In the genomic region with DNA sequence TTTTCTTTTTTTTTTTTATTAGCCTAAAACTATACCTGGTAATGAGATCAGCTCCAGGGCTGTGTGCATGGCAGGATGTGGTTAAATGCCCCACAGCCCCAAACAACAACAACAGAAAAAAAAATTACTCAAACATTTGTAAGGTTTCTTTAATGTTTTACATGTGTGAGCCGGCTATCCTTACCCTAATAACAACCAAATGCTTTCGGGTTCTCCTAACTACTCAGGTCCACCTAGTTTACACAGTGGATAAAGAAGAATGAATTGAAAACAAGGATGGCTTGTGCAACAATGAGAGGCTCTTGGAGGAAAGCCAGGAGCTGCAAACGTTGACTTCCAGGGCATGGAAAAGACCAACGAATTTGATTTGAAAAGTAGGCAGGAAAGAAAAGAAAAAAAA, we compare ENCODE assay signal across 16 mouse cellular contexts.
DNase-seq lines count a peak whose midpoint lies in the region; ATAC-seq and TF ChIP-seq lines count a peak whose summit lies in the region.
"Had no signal": no experiment of that assay in that cellular context is flagged by ENCODE, and none has a peak within 500 bp of the region (broad histone marks: within the 10 kb centered on the region; RNA-seq: fewer than 3 reads in every experiment).

No protein-coding gene starts in this region.

- peak overlapping the region; percentile 68; the same call in 1 of the 2 replicates for H3K27ac ChIP-seq in limb, embryonic 10.5 days
- H3K27ac ChIP-seq: forebrain, embryonic 10.5 days; hindbrain, embryonic 13.5 days; intestine, embryonic 15.5 days; liver, embryonic 15.5 days; neural tube, embryonic 15.5 days had no signal

- WGBS in limb, embryonic 10.5 days: 39% methylated on average over 4 of the region's 4 CpGs

- H3K4me3 ChIP-seq in limb, embryonic 10.5 days: no peak overlapping the region
- H3K4me3 ChIP-seq: forebrain, embryonic 10.5 days; hindbrain, embryonic 13.5 days; intestine, embryonic 15.5 days; liver, embryonic 15.5 days; megakaryocyte, embryonic 14.5 days; neural tube, embryonic 15.5 days had no signal

- no peak for TF ChIP-seq CTCF in brain, embryonic 14.5 days (IDR thresholded peaks at IDR 0.05; ENCODE audit: borderline replicate concordance, extremely low read depth, insufficient read depth, insufficient read length)

- no peaks in the 10 kb centered on the region for H3K27me3 ChIP-seq in limb, embryonic 10.5 days (ENCODE audit: low read depth, poor library complexity, severe bottlenecking)
- H3K27me3 ChIP-seq: hindbrain, embryonic 13.5 days; intestine, embryonic 15.5 days; liver, embryonic 15.5 days; megakaryocyte, embryonic 14.5 days; neural tube, embryonic 15.5 days had no signal

- peak; percentile 18 for DNase-seq in embryo, embryonic 11 days
- no peak for DNase-seq in embryo, embryonic 9.5 days (ENCODE audit: extremely low spot score)
- DNase-seq in brain, embryonic 14.5 days (ENCODE audit: low read depth): peak; percentile 19
- DNase-seq in limb, embryonic 10.5 days (ENCODE audit: low spot score): no peak
- DNase-seq in lung, postnatal 14 days: peak; percentile 32
- DNase-seq in gastrocnemius, postnatal 36 days: no peak
- DNase-seq: cerebellum, adult 11-12 months; kidney, postnatal 36 days; thymus, adult 2 months had no signal

- no peaks in the 10 kb centered on the region for H3K9me3 ChIP-seq in limb, embryonic 10.5 days (replicated peaks)
- H3K9me3 ChIP-seq: forebrain, embryonic 10.5 days; hindbrain, embryonic 13.5 days; intestine, embryonic 15.5 days; liver, embryonic 15.5 days; megakaryocyte, embryonic 14.5 days; neural tube, embryonic 15.5 days had no signal

- no peak for TF ChIP-seq POLR2A in brain, embryonic 14.5 days (IDR thresholded peaks at IDR 0.05; ENCODE audit: borderline replicate concordance, extremely low read depth, insufficient read depth, insufficient read length, poor library complexity, severe bottlenecking)

- H3K4me1 ChIP-seq in limb, embryonic 10.5 days: peaks cover 25% of the 10 kb centered on the region
- H3K4me1 ChIP-seq: forebrain, embryonic 10.5 days; hindbrain, embryonic 13.5 days; intestine, embryonic 15.5 days; liver, embryonic 15.5 days; megakaryocyte, embryonic 14.5 days; neural tube, embryonic 15.5 days had no signal

- ATAC-seq in erythroblast, adult 5-6 weeks (replicated peaks; ENCODE audit: low FRiP score, poor library complexity, severe bottlenecking): no peak
- ATAC-seq: intestine, embryonic 15.5 days had no signal

- intact Hi-C loops in gastrocnemius, postnatal 36 days (cut with DNase I): no loop called here

- H3K36me3 ChIP-seq in limb, embryonic 10.5 days: peaks cover 21% of the 10 kb centered on the region
- H3K36me3 ChIP-seq: forebrain, embryonic 10.5 days; hindbrain, embryonic 13.5 days; intestine, embryonic 15.5 days; liver, embryonic 15.5 days; neural tube, embryonic 15.5 days had no signal

Comparison
In these comparisons a context has a peak if more than half of its experiments do, and no peak if none do; other contexts are left out.
1. DNase-seq: peak in embryo, embryonic 11 days (single experiment), brain, embryonic 14.5 days (single experiment) and lung, postnatal 14 days (single experiment); none in embryo, embryonic 9.5 days (single experiment), limb, embryonic 10.5 days (single experiment) and gastrocnemius, postnatal 36 days (0 of 2).